Mouse (Mus musculus) CD4-positive naive resting alpha-beta T cell, adult 57 days (primary cell): Measurements from ENCODE around the gene Zfp597. TPM values are rescaled to one million over a fixed set of nuclear protein-coding genes. Genes with fewer than 3 reads are reported as not detected.

Experiments used
- total RNA-seq: library from RNA; stranded (reverse); gene quantifications from one replicate; pipeline ENCODE4 v1.2.4, GENCODE M21; 2023

The Zfp597 gene
- 28.4 TPM for total RNA-seq

DNA sequence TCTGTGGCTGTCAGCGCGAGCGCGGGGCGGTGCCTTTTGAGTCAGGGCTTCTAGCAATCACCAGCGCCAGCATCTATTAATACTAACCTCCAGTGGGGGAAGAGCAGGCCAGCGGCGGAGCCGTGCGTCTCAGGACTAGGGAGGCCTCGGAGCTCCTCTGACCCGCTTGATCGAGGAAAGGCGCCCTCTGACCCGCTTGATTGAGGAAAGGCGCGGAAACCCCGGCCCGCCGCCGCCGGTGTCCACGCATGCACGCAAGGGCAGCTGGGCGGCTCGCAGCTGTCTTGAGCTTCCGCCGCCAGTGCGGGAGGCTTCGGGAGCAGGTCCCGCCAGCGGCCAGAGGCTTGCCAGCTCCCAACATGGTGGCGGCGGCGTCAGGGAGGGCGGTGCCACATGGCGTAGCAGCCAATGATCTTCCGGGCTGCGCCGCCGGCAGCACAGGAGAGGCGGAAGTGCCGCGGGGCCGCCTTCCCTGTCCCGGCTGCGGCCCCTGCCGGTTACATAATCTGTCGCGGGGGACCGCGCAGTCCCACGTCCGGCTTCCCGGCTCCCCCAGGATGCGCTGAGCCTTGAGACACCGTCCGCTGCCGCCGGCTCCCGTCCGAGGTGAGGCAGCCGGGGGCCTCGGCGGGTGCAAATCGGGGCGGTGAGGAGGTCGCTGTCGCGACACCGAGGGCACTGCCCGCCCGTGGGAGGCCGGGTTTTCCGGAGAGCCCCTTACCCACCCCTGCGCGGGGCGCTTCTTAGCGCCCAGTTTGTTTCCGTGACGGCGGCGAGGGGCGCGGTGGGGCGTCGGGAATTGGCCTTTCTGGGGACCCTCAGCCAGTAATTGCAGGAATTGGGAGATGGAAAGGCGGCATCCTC, at the start of gene Zfp597, which contains the start of gene Gm20695:
Gene Zfp597 (minus strand): TSS at position 361 of the 864 bp plus-strand sequence.
Gene Gm20695 (plus strand): TSS at position 448 of the 864 bp plus-strand sequence.

DNA sequence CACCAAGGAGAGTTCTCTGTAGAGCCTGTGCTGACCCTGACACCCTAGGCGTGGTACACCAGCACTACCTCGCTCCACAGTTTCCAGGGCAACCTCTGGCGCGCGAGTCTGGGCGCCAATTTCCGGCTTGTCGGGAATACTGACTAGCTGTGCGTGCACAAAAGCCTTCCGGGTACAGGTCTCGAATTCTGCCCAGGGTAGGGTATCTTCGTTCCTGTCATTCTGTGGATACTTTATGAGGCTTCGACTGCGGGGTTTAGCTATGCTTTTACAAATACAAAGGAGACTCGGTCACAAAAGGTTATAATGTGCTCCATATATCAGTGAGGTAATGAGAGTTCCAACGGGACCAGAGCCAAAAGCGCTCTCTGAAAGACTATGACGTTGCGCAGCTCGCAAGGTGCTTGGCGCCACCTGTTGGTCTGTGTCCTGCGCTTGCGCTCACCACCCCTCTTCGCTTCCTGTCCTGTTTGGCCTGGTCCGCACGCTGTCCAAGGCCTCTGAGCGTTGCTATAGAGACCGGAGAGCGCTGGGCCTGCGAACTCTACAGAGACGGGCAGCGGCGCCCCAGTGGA, 24.3 kb upstream of the Zfp597 start, which contains the start of the genes 1700037C18Rik and Cluap1:
Gene 1700037C18Rik (minus strand): TSS at position 153 of the 575 bp plus-strand sequence.
Gene Cluap1 (plus strand): TSS at position 265 of the 575 bp plus-strand sequence.

DNA sequence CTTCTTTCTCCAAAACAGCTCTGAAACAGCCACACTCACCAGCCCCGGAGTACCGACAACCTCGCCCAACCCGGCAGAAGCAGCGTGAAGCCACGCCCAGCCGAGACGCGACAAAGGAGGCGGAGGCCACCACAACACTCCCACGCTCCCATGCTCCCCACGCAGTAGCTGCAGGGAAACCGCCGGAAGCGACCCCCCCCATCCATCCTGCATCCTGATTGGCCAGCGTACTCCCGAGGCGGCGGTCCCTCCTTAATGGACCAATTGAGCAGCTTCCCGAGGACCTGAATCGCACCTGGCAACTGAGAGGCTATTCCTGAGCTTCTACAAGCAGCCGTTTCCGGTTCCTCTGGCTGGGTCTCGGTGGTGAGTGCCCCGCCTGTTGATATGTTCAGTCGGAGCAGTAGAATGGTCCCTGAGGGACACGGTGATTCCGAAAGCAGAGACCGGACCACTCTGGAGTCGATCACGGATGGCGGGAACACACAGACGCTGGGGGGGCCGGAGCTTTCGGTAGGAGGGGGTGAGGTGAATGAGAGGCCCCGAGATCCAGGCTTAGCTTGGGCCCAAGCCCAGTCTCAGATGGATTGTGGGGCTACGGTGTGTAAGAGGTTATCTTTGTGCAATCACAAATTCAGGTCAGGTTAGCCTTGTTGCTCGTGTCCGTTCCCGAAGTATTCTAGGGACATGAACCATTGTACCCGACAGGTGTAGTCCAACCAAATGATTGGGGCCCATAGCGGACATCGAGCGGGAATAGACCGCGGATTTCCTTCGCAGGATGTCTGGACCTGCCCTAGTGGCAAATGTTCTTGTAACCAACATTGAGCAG, 11.9 kb downstream of the Zfp597 start, which contains the start of gene Naa60:
Gene Naa60 (plus strand): TSS at position 160 of the 832 bp plus-strand sequence.

DNA sequence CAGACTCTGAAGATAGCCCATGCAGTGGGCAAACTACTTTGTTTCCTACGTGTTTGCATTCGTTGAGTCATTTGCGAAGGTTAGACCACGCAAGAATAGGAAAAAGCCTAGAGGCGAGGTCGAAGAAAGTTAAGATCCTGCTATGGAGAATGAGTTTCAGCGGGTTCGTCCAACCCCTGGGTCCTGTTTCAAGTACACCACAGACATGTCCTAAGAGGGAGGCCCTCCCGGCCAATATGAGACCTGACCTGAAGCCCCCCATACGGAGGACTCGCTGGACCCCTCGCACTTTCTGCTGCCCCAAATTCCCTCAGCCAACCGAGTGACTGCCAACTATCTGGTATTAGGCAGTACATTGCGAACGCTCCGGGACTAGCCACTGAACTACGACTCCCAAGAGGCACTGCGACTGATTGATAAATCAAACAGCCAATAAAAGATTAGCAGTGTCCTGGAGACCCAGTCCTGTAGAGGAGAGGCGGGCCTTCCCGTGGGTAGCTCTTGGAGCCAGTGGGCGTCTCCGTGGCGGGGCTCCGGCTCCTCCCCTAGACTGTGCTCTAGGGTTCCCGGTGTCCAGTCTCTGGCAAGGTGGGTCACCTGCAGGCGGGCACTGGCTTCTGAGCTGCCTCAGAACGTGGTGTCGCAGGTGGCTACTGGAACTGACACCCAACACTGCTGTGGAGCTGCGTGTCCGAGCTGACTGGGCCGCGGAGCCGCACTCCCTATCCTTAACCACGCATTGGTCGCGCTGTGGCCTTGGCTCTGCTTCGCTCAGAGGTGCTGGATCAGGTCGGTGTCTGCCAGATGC, 37.4 kb downstream of the Zfp597 start, which contains the start of gene Zfp174:
Gene Zfp174 (plus strand): TSS at position 558 of the 808 bp plus-strand sequence.

DNA sequence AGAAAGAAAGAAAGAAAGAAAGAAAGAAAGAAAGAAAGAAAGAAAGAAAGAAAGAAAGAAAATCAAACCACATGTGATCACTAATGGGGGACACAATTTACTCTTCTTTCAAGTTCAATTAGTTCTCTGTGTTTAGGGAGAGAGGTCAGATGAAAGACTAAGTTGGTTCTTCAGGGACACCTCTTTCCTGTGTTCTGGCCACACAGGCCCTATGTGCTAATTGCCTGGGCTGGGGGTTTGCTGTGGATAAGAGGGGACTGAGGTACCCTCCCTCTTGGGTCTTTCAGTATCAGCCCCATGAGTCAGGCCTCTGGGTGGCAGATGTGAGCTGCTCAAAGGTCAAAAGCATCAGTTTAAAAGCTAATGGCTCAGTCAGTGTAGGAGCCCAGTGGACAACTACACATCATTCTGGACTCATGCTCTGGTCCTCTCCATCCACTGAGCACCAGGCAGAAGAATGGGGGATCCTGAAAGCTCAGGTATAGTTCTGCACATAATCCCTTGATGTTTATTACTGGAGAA, 53.7 kb downstream of the Zfp597 start, which contains the start of gene Olfr15:
Gene Olfr15 (plus strand): TSS at position 291 of the 522 bp plus-strand sequence.

Other genes starting within 250 kb of the Zfp597 start
- 0.53 TPM for gene Mefv, start 166.5 kb downstream of the Zfp597 start, total RNA-seq
- 51.9 TPM for gene Zfp263, start 140.5 kb downstream of the Zfp597 start, total RNA-seq
- gene Olfr15, start 53.7 kb downstream of the Zfp597 start, total RNA-seq: not detected
- gene Zfp174, start 37.3 kb downstream of the Zfp597 start, total RNA-seq: 0.56 TPM
- gene Naa60, start 12.2 kb downstream of the Zfp597 start, total RNA-seq: 94.6 TPM
- gene Gm20695, start 87 bp upstream of the Zfp597 start, total RNA-seq: not detected
- 6.6 TPM for gene 1700037C18Rik, start 24.1 kb upstream of the Zfp597 start, total RNA-seq
- 27.9 TPM for gene Cluap1, start 24.2 kb upstream of the Zfp597 start, total RNA-seq
- 87.3 TPM for gene Nlrc3, start 92.1 kb upstream of the Zfp597 start, total RNA-seq
- gene Slx4, start 119.2 kb upstream of the Zfp597 start, total RNA-seq: 84.0 TPM
- not detected for gene Dnase1, start 152.4 kb upstream of the Zfp597 start, total RNA-seq
- 74.0 TPM for gene Trap1, start 193.3 kb upstream of the Zfp597 start, total RNA-seq